Mouse (Mus musculus): ENCODE measurements at regions not wholly inside any gene's neighbourhood (a gene's known extent, or its start where the extent isn't known, plus 50 kb on each side); places are given as distances from the start of the nearest gene placed in this dataset.

DNA sequence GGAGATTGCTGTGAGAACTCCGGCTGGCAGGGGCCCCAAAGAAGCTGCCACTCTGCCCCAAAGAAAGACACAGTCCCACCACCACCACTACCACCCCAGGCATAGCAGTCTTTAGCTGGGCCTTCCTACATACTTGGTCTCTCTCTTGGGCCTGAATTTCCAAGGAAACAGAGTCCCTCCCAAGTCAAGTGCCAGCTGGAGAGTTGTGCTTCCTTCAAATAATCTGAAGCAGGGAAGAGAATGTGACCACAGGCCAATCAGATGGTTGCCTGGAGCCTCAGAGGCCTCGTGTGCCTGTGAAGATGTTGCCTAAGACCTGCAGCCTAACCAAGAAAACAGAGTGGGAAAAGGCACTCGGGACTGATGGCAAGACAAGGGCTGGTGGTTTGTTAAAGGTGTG lies 117.5 kb upstream of the Ctnnb1 start:
- no peak for DNase-seq (ENCODE audit: extremely low spot score)

DNA sequence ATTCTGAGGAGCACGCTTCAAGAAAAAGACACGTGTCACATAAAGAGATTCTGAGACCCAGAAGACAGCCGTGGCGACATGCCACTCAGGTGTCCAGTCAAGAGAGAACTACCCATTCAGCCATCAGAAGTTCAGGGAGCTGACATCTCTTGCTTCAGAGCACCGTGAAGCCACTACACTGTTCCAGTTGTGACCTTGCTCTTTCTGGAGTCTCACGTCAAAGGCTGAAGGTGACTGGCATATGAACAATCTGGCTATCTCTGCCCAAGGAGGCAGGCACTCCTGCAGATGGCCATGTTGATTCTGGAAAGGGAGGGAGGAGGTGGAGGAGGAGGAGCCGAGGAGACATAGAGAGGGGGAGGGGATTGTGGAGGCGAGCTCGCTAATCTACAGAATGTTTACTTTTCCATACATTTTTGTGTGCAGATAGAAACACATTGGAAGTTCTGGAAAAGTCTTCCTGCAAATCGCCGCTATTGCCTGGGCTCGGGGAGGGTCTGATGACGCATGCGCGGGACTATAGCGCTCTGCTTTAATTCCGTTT lies 116.3 kb upstream of the Ctnnb1 start:
- no peak for DNase-seq (ENCODE audit: extremely low spot score)

DNA sequence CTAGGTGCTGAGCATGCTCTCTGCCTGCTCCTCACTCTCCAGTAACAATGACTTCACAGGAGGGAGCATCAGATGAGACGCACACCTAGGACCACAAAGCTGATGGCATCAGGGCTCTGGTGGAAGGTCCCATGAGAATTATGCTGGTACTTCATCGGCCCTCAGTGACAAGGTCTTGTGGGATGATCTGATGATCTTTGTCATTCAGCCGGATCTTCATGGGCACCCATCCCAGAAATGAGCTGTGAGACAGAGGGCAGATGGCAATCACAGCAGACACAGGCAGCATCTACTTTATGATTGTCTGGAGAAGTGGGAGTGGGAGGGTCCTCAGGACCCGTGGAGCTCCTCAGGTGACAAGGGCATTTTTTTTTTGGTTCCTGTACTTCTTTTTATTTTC lies 114.7 kb upstream of the Ctnnb1 start:
- DNase-seq (ENCODE audit: extremely low spot score) = no peak

DNA sequence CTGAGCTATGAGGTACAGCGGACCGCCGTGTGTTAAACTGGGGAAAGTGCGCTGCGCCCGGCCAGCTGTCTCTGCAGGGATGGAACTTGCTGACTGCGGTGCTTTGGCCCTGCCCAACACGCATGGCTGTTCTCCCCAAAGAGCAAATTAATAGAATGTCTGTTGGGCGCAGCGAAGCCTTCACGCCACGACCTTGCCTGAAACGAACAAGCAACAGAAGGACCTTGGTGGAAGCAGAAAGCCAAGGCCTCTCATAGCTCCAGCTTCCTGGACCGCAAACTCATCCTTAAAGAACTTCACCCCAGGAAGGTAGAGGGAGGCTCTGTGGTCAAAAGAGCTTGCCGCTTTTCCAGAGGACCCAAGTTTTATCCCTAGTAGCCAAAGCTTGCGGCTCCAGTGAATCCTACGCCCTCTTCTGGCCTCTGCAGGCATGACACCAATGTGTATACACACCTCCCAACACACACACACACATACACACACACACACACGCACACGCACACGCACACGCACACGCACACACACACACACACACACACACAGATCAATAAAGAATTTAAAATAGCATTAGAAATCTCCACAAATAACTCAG lies 110.2 kb upstream of the Ctnnb1 start:
- DNase-seq (ENCODE audit: extremely low spot score) = no peak

DNA sequence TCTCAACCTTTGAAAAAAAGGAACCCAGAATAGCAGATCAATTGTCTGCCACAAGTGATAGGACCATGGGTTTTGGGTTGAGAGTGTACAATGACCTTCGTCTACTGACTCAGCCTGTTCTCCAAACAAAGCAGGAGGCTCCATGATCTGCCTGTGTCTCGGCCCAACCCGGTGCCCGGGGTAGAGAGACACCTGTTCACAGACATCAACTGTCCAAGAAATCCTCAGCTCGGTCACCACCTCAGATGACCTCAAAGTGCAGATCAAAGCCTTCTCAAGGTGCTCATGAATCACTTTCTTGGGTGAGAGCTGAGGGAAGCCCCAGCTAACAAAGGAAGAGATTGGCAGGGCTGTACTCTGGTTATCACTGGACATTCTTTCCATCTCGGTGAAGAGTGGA lies 108.1 kb upstream of the Ctnnb1 start:
- no peak for DNase-seq (ENCODE audit: extremely low spot score)

DNA sequence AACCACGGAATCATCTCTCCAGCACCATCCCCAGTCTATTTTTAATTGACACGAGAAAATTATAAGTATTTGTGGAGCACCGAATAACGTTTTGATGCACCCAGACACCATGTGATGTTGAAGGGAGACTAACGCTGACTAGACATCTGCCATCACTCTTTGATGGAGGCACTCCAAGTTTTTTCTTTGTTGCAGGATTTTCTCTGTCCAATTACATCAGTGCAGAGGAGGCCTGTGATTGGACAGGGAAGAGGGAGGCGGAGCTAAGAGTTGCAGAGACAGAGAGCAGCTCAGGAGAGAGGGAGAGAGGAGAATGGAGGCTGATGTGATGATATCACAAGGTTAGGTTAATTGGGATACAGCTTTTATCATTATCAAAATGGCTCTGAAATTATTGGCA lies 105.6 kb upstream of the Ctnnb1 start:
- no peak for DNase-seq (ENCODE audit: extremely low spot score)

DNA sequence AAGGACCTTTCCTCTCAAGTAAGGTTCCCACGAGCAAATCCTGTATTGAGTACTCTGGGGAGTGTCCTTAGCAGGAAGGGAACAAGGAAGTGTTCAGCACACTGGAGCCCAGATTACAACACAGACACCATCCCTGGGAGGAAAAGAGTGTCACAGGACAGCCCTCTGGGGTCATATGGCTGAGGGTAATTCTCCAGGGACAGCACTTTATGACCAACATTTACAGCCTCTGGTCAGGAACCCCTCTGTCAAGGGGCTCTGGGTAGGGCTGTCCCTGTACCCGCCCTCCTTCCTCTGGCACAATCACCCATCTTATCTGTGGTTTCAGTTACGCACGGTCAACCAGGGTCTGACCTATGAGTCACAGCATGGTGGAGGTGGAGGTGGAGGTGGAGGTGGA lies 102.8 kb upstream of the Ctnnb1 start:
- no peak for DNase-seq (ENCODE audit: extremely low spot score)

DNA sequence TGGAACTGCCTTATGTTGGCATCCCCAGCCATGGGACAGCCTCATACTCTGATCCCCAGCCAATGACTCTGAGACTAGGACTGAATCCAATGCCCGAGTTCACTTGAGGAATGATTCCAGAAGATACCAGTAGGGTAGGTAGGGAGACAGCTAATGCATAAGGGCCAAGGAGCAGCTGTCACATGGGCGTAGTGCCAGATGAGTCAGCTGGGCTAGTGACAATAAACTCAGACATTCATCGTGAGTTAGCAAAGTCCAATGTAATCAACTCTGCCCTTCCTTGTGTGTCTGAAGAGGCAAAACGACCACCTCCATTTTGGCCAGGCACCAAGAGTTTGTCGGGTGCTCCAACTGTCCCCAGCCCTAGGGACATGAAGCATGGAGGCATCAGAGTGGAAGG lies 98.5 kb upstream of the Ctnnb1 start:
- no peak for DNase-seq (ENCODE audit: extremely low spot score)

DNA sequence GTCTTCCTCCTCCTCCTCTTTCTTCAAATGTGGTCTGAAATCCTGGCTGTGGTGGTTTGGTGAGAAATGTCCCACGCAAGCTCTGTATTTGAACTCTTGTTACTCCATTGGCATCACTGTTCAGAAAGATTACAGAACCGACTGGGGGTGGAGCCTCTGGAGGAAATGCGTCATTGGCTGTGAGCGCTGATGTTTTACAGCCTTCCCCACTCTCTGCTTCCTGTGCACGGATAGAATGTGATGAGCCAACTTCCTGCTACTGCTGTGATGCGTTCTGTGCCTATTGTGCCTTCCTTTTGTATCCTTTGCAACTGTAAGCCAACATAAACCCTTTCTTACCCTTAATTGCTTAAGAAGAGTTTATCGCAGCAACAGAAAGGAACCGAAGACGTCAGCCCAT lies 94.8 kb upstream of the Ctnnb1 start:
- DNase-seq (ENCODE audit: extremely low spot score) = no peak

DNA sequence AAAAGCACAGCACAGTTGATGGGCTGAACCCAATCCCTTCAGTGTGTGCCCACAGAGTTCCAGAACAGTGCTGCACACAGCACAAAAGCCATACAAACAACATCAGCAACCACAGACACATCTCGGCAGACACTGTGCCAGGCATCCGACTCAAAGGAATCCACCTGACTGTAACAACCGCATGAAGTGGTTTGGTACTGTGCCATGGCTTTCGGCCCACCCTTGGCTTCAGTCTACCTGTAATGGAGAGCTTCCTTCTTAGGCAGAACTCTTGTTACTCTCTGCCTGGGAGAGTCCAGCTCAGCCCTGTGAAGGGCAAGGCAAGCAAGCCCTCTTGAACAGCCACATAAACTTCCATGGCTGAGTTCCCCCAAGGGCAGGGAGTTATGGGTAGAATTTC lies 93.4 kb upstream of the Ctnnb1 start:
- DNase-seq (ENCODE audit: extremely low spot score) = no peak

DNA sequence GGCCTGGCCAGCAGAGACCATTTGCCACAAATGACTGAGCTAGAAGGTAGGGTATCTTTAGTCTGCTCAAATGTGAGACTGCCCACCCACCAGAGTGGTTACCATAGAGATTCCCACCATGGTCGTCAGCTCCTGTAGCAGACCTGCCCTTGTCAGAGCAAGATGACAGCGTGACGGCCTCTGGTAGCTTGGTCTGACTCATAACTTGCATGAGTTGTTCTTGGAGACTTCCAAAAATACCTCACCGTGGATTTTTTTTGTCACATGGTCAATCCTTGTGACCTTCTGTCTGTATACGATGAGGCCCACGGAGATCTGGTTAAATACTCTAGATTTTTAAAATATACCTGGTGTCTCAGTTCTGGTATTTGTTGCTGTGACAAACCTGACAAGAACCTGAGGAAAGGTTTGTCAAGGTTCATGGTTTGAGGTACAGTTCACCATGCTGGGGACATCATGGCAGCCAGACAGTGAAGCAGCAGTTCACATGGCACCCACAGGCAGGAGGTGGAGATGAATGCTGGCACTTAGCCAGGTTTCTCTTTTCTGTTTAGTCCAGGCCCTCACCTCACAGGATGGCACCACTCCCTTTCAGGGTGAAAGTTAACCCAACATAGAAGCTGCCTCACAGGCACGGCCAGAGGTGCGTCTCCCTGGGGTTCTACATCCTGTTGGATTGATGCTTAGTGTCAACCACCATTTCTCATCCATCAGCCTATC lies 91.4 kb upstream of the Ctnnb1 start:
- DNase-seq (ENCODE audit: extremely low spot score) = no peak

DNA sequence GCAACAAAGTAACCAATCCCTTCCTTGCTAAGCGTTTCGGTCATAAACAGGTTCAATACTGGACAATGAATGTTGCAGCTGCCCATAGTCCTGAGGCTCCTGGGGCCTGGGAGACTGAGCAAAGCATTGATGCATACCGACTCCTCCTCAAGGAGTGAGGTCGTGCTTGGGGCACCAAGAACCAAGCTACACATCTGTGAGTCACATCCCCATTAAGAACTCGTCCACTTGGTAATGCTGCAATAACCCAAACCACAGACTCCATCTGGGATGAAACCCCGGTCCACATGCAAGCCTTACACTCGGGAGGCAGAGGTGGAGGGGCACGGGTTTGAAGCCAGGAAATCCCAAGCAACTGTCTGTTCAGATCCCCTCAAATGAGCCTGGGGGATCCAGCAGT lies 85.3 kb upstream of the Ctnnb1 start:
- DNase-seq (ENCODE audit: extremely low spot score) = no peak

DNA sequence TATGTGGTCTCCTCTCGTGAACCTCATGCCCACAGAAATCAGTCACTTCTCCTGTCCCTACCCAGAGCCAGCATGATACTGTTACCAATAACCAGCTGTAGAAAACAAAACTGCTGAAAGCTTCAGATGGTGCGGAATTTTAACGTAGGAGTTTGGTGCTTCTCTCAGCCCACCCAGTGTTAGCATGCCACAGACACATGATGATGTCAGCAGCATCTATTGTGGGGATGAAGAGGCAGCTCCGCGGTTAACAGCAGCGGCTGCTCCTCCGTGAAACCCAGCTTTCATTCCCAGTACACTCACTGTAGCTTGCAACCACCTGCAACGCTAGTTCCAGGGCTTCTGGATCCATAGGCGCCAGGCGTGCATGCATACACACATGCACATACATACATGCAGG lies 83.5 kb upstream of the Ctnnb1 start:
- no peak for DNase-seq (ENCODE audit: extremely low spot score)

DNA sequence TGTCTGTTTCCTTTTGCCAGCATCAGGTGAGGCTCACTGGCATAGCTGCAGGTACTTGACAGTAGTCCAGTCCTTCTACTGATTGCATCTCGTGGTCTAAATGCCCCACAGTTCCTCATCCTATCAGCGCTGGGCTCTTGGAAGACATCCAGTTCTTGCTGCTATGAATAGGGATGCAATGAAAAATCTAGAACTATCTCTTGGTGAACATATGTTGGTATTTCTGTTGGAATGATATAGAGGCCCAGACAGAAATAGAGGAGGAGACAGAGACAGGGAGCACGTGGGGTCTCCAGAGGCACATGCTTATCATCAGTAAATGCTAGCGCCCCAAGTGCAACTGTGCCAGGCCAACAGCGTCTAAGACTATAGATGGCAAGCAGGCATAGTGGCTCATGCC lies 81.4 kb upstream of the Ctnnb1 start:
- no peak for DNase-seq (ENCODE audit: extremely low spot score)

DNA sequence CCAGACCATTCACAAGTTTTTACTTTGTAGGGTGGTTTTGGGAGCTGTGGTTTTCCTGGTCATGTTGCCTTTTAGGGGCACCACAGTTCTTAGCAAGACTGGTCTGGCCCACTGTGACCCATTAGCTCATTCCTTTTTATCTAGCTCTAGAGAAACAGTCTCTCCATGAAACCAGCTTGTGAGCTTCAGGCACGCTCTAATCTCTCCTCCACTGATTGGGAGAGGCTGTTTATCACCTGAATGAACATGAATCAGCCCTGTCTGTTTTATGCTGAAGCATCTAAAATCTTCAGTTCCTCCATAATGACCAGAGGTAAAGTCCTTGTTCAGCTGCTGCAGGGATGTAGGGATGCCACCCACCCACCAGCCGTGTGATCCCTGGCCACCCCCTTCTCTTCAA lies 80.1 kb upstream of the Ctnnb1 start:
- DNase-seq (ENCODE audit: extremely low spot score) = no peak

DNA sequence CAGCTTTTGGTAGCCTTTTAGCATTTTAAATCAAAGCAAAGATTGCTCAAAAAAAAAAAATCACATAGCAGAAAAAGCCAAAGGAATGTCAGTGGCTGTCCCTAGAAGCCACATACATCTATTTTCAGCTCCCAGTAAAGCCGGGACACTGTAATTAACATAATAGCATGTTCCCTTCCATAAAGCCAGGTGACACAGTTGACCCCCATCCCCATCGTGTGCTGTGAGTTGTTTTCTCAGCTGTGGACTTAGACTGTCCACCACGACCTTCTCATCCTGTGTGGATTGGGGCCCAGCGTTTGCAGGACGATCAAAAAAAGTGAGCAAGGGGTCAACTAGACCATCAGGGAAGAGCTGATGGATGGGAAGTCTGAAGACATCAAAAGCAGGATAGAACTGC lies 78.9 kb upstream of the Ctnnb1 start:
- no peak for DNase-seq (ENCODE audit: extremely low spot score)

DNA sequence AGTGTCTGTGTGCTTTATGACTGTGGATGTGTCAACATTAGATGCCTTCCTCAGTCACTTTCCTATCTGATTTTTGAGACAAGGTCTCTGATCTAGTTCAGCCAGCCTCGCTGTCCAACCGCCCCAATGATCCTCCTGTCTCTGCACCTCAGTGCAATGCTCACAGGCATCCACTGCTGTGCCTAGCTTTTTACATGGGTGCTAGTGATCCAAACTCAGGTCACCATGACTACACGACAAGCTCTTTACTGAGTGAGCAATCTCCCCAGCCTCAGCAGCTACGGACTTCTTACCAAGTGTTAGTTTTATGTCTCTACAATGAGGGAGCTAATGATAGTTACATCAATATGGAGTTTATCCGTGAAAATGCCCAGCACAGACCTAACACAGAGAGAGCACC lies 77.1 kb upstream of the Ctnnb1 start:
- DNase-seq (ENCODE audit: extremely low spot score) = no peak

DNA sequence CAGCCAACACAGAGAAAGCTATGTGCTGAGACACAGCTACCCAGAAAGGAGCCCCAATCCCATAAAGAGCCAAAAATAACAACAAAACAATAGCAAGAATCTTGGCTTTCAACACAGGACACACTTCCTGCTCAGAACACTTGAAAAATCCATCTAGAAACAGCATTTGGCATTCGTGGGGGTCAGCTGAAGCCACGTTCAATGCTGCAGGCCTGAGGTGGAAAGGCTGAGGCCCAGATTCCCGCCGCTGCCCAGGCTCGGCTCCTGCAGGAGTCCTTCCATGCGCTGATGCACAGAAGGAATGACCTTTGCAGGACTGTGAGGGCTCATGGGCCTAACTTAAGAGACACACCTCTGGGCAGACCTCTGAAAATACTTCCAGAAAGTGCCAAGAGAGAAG lies 76.4 kb upstream of the Ctnnb1 start:
- DNase-seq (ENCODE audit: extremely low spot score) = no peak

DNA sequence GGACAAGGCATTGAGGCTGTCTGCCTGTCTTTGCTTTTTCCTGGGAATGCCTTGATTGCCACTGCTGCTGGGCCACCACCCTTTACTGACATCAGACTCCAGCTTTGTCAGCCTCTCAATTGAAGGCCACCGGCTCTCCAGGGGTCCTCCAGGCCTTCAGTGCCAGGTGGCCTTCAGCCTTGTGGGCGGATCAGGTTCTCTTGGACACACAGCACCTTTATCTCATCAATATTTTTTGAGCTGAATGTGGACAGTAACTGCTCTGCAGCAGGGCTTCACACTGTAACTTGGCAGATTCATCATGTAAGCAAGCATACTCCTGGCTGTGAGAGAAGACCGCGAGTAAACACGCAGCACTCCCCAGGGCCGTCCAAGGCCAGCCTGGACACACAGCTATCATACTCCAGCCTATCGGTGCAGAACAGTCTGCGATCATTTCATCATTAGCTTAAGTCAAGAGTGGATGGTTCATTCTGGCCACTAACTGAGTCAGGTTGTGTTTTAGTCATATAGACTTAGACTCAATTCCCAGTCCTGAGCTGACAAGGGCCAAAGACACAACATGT lies 75.9 kb upstream of the Ctnnb1 start:
- no peak for DNase-seq (ENCODE audit: extremely low spot score)

DNA sequence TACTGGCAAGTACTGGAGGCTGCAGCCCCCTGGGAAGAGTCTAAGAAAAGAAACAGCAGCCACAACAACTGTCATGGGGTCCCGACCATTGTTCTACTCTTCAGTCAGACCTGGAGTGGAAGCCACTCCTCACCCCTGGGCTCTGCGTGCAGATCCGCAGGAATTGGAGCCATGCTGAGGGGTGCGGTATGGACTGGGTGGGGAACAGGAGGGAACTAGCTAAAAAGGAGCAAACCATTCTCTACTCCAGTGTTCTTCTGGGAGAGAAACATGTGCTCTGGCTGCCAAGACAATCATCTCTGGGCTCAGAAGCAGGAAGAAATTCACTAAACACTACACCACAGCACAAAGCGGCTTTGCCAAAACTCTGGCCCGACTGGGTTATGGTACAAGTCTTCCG lies 74.7 kb upstream of the Ctnnb1 start:
- no peak for DNase-seq (ENCODE audit: extremely low spot score)

DNA sequence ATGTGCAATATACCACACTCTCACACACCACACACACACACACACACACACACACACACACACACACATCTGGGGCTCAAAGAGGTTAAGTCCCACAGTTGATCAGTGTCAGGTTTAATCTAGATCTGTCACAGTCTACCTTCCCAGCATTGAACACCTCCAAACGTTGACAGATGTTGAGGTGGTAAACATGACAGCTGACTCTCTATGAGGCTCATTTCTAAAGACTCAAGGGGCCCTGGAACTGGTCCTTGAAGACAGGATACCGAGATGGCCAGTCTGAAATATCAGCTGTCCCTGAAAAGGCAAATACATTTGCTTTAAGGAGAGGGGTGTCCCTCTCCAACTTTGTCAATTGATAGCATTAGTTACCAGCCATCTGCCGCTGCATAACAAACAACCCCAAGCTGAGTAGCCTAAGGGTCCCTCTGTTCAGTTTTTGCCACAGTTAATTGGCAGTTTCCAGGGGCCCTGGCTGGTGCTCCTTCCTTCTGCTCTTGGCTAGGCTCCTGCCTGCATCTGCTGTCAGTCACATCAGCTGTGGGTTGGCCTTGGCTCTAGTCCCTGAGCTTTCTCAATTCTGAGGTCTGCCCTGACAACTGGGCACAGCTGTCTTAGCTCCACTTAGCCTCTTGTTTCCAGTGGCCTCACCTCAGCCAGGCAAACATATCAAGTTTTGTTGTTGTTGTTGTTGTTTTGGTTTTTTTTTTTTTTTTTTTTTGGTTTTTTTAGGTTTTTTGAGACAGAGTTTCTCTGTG lies 73.5 kb upstream of the Ctnnb1 start:
- DNase-seq (ENCODE audit: extremely low spot score) = no peak

DNA sequence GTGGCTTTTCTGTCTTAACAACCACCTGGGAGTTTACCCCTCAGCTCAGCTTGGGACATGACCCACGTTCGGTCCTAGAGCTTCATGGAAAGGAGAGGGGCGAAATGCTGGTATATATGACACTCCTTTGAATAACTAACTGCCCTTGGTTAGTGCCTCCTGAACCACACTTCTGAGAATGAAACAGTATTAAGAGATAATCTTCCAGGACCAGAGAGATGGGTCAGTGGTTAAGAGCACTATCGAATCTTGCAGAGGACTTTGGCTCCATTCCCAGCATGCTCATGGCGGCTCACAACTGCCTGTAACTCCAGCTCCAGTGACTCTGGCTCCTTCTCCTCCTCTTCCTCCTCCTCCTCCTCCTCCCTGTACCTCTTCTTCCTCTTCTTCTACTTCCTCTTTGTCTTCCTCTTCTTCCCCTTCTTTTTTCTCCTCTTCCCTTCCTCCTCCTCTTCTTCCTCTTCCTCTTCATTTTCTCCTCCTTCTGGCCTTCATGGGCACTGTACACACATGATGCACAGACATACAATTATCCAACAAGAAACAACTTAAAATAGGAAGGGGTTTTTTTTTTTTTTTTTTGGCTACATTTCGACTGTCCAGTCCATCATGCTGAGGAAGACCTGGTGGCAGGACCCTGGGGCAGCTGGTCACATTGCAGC lies 71.0 kb upstream of the Ctnnb1 start:
- DNase-seq (ENCODE audit: extremely low spot score) = no peak

All from embryo, embryonic 9.5 days (tissue).